ENCODE assay signal across 20 mouse cellular contexts in genomic region chr4:96789905-96790304, GRCm38 (mm10). TPM values are rescaled to one million over a fixed set of nuclear protein-coding genes. Genes with fewer than 3 reads are reported as not detected.
"Had no signal": no experiment of that assay in that cellular context is flagged by ENCODE, and none has a peak within 500 bp of the region (broad histone marks: within the 10 kb centered on the region; RNA-seq: fewer than 3 reads in every experiment).

No protein-coding gene starts in this region.

- ATAC-seq: intestine, embryonic 16.5 days; midbrain, embryonic 13.5 days had no signal

- DNase-seq: kidney, adult 2 months; kidney, postnatal 14 days; lung, adult 18-20 months; lung, postnatal 36 days; right cerebral cortex, adult 18-20 months; right cerebral cortex, postnatal 25 days; thymus, adult 18-20 months; thymus, postnatal 14 days had no signal

RNA-seq across cellular contexts. Expression of gene Gm12695, which starts 4.9 kb away (rescaled TPM):
- polyA plus RNA-seq: intestine, embryonic 16.5 days; kidney, adult 2 months; kidney, embryonic 15.5 days; large intestine, adult 2 months; limb, embryonic 11.5 days; liver, adult 2 months; liver, embryonic 14.5 days; myocyte; neural tube, embryonic 12.5 days; small intestine, adult 2 months; stomach, embryonic 14.5 days; urinary bladder, adult 2 months had no signal
